Mouse (Mus musculus) megakaryocyte, embryonic 14.5 days (primary cell): ENCODE results near the gene Zbtb20. TPM values are rescaled to one million over a fixed set of nuclear protein-coding genes. Genes with fewer than 3 reads are reported as not detected.

Experiments
- H3K27me3 ChIP-seq: replicated peaks from 2 replicates; pipeline ENCODE3; 2012; ENCODE audit warnings: inconsistent platforms
- H3K36me3 ChIP-seq: replicated peaks from 2 replicates; pipeline ENCODE3; 2012; ENCODE audit warnings: low read length, inconsistent platforms, mixed read lengths
- H3K4me1 ChIP-seq: 2 replicates; pipeline ENCODE4 v1.6.1; 2012; ENCODE audit warnings: inconsistent platforms
- H3K4me3 ChIP-seq: replicated peaks from 2 replicates; pipeline ENCODE3; 2012; ENCODE audit warnings: moderate library complexity, mild to moderate bottlenecking, inconsistent platforms
- H3K9me3 ChIP-seq: 2 replicates; pipeline ENCODE4 v1.6.1; 2012; ENCODE audit warnings: inconsistent platforms
- FLI1 ChIP-seq: IDR thresholded peaks from 2 replicates; pipeline ENCODE4 v1.6.1; 2012; ENCODE audit warnings: low read length, inconsistent platforms, mixed read lengths
- GATA1 ChIP-seq: IDR thresholded peaks from 3 replicates; pipeline ENCODE4 v1.6.1; 2012; ENCODE audit warnings: mixed read lengths, low read length, inconsistent platforms, borderline replicate concordance
- polyA plus RNA-seq: library from polyadenylated mRNA; stranded (reverse); fragments of >175 nt; gene quantifications from 2 replicates; pipeline ENCODE4 v1.2.3, GENCODE M21; 2012; ENCODE audit warnings: low replicate concordance; ENCODE audit not compliant: insufficient read depth

The Zbtb20 gene
- polyA plus RNA-seq, 1 experiment = 2.4 TPM

DNA sequence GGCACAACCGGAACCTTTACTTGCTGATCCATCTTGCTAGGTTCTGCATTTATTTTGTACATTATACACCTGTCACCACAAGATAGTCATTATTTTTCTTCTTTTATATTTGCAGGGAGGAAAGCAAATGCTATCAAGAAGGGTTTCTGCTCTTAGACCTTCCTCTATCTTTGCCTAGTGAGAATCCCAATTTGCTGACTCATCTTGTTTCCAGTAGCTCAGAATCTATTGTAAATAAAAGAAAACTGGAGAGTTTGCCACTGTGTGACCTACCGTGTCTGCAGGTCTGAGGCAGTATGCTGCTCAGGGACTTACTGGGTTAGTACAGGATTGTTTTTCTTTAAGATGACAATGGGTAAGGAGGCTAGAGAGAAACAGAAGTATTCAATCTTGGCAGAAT, 812.3 kb downstream of the Zbtb20 start:
- Histone ChIP-seq H3K4me3 (no peak overlapping the region), H3K27me3 (no peaks in the 10 kb centered on the region), H3K9me3 (peaks cover 3% of the 10 kb centered on the region; the same call in 1 of the 2 replicates), H3K36me3 (no peaks in the 10 kb centered on the region), H3K4me1 (no peaks in the 10 kb centered on the region)
- TF ChIP-seq GATA1 (no peak), FLI1 (no peak)

DNA sequence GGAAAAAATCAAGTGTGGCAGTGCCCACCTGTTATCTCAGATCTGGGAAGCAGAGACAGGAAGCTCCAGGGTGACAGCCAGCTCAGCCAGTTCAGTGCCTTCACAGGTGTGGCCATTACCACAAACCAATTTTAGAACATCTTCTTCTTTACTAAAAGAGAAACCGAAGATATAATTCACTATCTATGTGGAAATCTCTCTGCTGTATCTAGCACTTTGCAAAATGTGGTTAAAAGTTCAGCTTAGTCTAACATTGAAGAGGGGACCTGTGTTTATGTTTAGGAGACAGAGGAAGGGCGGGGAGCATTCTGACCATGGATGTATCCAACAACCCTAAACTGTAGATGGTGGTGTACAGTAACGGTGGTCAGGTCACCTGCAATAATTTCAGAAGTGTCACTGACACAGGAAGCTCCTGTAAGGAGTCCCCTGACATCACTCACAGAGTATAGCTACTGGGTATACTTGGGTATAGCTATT, 814.6 kb downstream of the Zbtb20 start:
- Histone ChIP-seq H3K36me3 (no peaks in the 10 kb centered on the region), H3K4me1 (no peaks in the 10 kb centered on the region), H3K27me3 (no peaks in the 10 kb centered on the region), H3K4me3 (no peak overlapping the region), H3K9me3 (no peaks in the 10 kb centered on the region)
- TF ChIP-seq GATA1 (no peak), FLI1 (no peak)

DNA sequence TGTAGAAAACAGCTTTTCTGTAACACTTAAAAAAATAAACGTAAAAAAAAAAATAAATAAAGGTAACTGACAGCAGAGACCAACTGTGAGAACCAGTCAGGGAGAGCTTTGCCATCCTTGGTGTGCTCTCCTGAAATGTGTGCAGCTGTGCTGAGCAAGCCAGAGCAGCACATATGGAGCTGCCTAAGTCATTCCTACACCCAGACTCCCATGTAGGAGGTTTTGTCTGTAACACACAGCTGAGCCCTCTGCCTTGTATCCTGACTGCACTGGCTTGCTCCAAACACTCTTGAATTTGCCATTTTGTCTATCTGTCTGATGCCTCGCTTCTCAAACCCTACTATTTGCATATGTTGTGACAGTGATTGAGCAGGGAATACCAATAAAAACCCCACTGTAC, 815.2 kb downstream of the Zbtb20 start:
- Histone ChIP-seq H3K4me1 (no peaks in the 10 kb centered on the region), H3K27me3 (no peaks in the 10 kb centered on the region), H3K9me3 (no peaks in the 10 kb centered on the region), H3K4me3 (no peak overlapping the region), H3K36me3 (no peaks in the 10 kb centered on the region)
- TF ChIP-seq GATA1 (no peak), FLI1 (no peak)

DNA sequence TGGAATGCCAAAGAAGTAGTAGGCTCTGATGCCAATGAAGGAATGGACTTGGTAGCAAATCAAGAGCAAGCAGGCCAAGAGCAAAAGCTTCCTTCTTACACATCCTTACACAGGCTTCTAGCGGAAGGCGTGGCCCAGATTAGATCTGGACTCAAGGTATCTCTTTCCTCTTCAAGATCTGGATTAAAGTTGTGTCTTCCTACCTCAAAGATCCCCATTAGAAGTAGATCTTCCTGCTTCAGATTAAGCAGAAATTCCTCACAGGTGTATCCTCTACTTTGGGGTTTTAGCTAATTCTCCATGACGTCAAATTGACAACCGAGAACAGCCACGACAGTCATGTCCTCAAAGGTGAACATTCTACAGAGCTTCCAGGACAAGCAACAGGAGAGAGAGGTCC, 816.1 kb downstream of the Zbtb20 start:
- TF ChIP-seq GATA1 (no peak), FLI1 (no peak)
- H3K36me3 ChIP-seq = no peaks in the 10 kb centered on the region
- no peaks in the 10 kb centered on the region for H3K4me1 ChIP-seq

More for the DNA sequence above, 816.1 kb downstream of the Zbtb20 start:
- no peaks in the 10 kb centered on the region for H3K9me3 ChIP-seq
- H3K27me3 ChIP-seq = peaks cover 5% of the 10 kb centered on the region
- no peak overlapping the region for H3K4me3 ChIP-seq
